Mouse (Mus musculus) liver, adult 2 months (tissue): ENCODE measurements at regions not wholly inside any gene's neighbourhood (a gene's known extent, or its start where the extent isn't known, plus 50 kb on each side); places are given as distances from the start of the nearest gene placed in this dataset.

ENCODE experiments used
- CTCF ChIP-seq: fragments of 200-500 bp; IDR thresholded peaks from 2 replicates; pipeline ENCODE4 v1.5.1; 2011; ENCODE audit warnings: low read depth, low read length, control low read depth
- POLR2A ChIP-seq: fragments of 200-500 bp; IDR thresholded peaks from 2 replicates; pipeline ENCODE4 v1.6.1; 2011; ENCODE audit warnings: low read length, control low read depth; ENCODE audit not compliant: insufficient read depth; ENCODE audit errors: extremely low read depth

- no peak for TF ChIP-seq POLR2A
- TF ChIP-seq CTCF = no peak
Observed at GRCm38 (mm10) chr4:66520796-66521195, 116.4 kb upstream of the Astn2 start.
